Mouse (Mus musculus): Measurements from ENCODE around the gene Vezf1. TPM values are rescaled to one million over a fixed set of nuclear protein-coding genes. Genes with fewer than 3 reads are reported as not detected.

Vezf1 gene
- polyA plus RNA-seq, 1 experiment from 2014 or later = 22.2 TPM

GRCm38 (mm10) chr11:88129935-88130334 lies 61.9 kb downstream of the Vezf1 start:
- Histone ChIP-seq H3K4me2 (no peak overlapping the region), H3K36me3 (no peaks in the 10 kb centered on the region), H3K9me3 (replicated peaks) (no peaks in the 10 kb centered on the region), H3K27ac (no peak overlapping the region), H3K4me3 (no peak overlapping the region), H3K4me1 (replicated peaks) (peaks cover 29% of the 10 kb centered on the region), H3K27me3 (no peaks in the 10 kb centered on the region), H3K9ac (no peak overlapping the region)
- 94% methylated on average over 10 of the region's 10 CpGs for WGBS
- ATAC-seq (replicated peaks; ENCODE audit: insufficient number of reproducible peaks, insufficient read depth, low FRiP score, low read depth) = no peak

DNA sequence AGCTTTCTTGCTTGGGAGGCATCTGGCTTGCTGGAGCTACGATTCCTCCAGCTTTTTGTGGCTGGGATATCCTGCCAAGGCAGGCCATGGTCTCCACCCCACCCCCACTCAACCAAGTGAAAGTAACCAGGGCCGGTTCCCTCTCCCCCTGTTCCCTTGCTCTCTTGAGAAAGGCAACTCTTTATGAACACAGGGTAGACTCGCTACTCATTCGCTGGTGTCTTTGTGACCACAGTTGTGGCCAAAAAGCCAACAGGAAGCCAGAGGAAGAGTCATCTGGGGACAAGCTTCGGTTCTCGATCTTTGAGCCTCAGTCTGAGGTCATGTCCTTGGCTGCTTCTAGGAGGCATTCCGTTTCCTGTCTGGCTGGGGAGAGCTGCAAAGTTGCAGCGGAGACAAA lies 63.8 kb downstream of the Vezf1 start:
- H3K4me2 ChIP-seq = peak overlapping the region; percentile 57
- H3K27me3 ChIP-seq = no peaks in the 10 kb centered on the region
- H3K27ac ChIP-seq = peak overlapping the region; percentile 77
- H3K36me3 ChIP-seq = no peaks in the 10 kb centered on the region
- peak overlapping the region; percentile 42 for H3K9ac ChIP-seq
- H3K4me1 ChIP-seq (replicated peaks) = peaks cover 21% of the 10 kb centered on the region
- 17% methylated on average over 8 of the region's 8 CpGs for WGBS
- H3K9me3 ChIP-seq (replicated peaks) = no peaks in the 10 kb centered on the region
- peak overlapping the region; percentile 10; the same call in 1 of the 2 replicates for H3K4me3 ChIP-seq
- ATAC-seq (replicated peaks; ENCODE audit: insufficient number of reproducible peaks, insufficient read depth, low FRiP score, low read depth) = peak; percentile 43; the same call in 1 of the 2 replicates

Other genes starting within 250 kb of the Vezf1 start
- gene Lpo, start 240.0 kb upstream of the Vezf1 start, polyA plus RNA-seq (2015; fragmentation: Nextera tagmentation; extraction: Ambion mirVana) = 0.13 and 0.79 TPM in 2 replicates
- 7.0 and 8.3 TPM in 2 replicates for gene Mks1, start 215.1 kb upstream of the Vezf1 start, polyA plus RNA-seq (2015; fragmentation: Nextera tagmentation; extraction: Ambion mirVana)
- gene Epx, start 192.7 kb upstream of the Vezf1 start, polyA plus RNA-seq (2015; fragmentation: Nextera tagmentation; extraction: Ambion mirVana) = 0.19 and 0.31 TPM in 2 replicates
- not detected in 2 replicates for gene Olfr462, start 176.0 kb upstream of the Vezf1 start, polyA plus RNA-seq (2015; fragmentation: Nextera tagmentation; extraction: Ambion mirVana)
- not detected in 2 replicates for gene Olfr463, start 170.9 kb upstream of the Vezf1 start, polyA plus RNA-seq (2015; fragmentation: Nextera tagmentation; extraction: Ambion mirVana)
- gene Olfr464, start 147.3 kb upstream of the Vezf1 start, polyA plus RNA-seq (2015; fragmentation: Nextera tagmentation; extraction: Ambion mirVana) = not detected in 2 replicates
- 23.1 and 24.9 TPM in 2 replicates for gene Dynll2, start 80.7 kb upstream of the Vezf1 start, polyA plus RNA-seq (2015; fragmentation: Nextera tagmentation; extraction: Ambion mirVana)
- 149 and 172 TPM in 2 replicates for gene Srsf1, start 20.9 kb upstream of the Vezf1 start, polyA plus RNA-seq (2015; fragmentation: Nextera tagmentation; extraction: Ambion mirVana)
- 18.4 and 20.3 TPM in 2 replicates for gene Cuedc1, start 29.8 kb downstream of the Vezf1 start, polyA plus RNA-seq (2015; fragmentation: Nextera tagmentation; extraction: Ambion mirVana)
- 80.7 and 93.9 TPM in 2 replicates for gene Mrps23, start 136.1 kb downstream of the Vezf1 start, polyA plus RNA-seq (2015; fragmentation: Nextera tagmentation; extraction: Ambion mirVana)
- not detected in 2 replicates for gene Ccdc182, start 225.8 kb downstream of the Vezf1 start, polyA plus RNA-seq (2015; fragmentation: Nextera tagmentation; extraction: Ambion mirVana)